Mouse (Mus musculus) neutrophil, adult 5-6 weeks (primary cell): Measurements from ENCODE around the gene Clmn. TPM values are rescaled to one million over a fixed set of nuclear protein-coding genes. Genes with fewer than 3 reads are reported as not detected.
A peak's percentile ranks its signal among the peaks of the same experiment; 100 is the strongest.

ENCODE experiments used
- ATAC-seq: fragments of 151-379, 151-347 bp; 2 replicates; pipeline ENCODE4 v1.8.0; 2017; ENCODE audit warnings: mild to moderate bottlenecking, moderate TSS enrichment; ENCODE audit not compliant: insufficient number of reproducible peaks, poor library complexity, low FRiP score, severe bottlenecking; ENCODE audit errors: extremely low read depth
- total RNA-seq: library from RNA; stranded (forward); fragments of 200-1000 nt; gene quantifications from 2 replicates; pipeline ENCODE4 v1.2.3, GENCODE M21; 2017

The Clmn gene
- total RNA-seq, 1 experiment from 2014 or later = under 0.01 TPM

DNA sequence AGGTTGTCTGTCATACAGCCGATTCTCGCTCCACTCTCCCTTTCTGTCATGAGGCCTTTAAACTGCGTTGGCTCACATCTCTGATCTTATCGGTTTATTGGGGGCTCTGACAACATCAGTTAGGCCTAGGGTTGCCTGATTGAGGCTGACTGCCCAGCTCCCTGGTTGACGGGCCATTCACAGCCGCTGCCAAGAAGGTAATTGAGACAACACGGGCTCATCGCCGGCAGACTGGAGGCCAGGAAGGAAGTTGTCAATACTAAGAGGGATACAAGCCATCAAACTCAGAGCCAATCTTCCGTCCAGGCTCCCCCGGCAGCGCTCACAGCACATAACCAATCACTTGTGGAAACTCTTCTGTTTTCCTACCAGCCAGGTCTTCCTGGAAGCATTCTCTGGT, 71.4 kb downstream of the Clmn start:
- ATAC-seq = no peak

DNA sequence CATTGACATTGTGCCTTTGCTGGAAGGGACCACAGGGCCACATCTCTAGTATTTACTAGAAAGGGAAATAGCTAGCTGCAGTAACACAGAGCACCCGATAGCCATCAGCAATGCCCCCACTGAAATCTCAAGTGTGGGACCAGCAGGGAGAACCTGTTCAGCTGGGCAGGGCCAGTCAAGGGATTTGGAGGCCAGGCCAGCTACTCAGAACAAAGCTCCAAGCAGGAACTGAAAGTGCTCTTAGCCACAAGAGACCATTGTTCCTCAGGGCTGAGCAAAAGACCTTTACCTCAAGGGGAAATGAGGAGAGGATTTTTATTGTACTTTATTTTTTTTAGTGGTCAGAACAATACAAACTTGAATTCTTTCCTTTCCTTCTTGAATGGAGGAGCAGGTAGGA, 87.3 kb downstream of the Clmn start:
- ATAC-seq = no peak

DNA sequence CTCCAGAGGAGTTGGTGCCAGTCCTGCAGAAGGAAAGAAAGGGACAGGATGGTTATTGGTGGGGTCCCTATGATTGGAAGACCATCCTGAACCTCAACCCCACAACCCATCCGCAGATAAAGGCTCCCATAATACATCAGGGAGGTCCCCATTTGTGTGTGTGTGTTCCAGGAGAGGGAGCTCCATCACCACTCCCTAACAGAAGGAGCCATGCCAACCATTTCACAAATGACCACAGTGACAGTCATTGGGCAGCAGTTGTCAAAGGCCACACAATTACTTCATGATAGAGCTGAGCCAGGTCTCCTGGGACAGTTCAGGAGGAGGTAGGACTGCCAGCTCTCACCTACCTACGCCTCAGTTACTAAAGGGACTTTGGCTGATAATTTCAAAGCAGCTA, 92.9 kb downstream of the Clmn start:
- ATAC-seq = no peak

DNA sequence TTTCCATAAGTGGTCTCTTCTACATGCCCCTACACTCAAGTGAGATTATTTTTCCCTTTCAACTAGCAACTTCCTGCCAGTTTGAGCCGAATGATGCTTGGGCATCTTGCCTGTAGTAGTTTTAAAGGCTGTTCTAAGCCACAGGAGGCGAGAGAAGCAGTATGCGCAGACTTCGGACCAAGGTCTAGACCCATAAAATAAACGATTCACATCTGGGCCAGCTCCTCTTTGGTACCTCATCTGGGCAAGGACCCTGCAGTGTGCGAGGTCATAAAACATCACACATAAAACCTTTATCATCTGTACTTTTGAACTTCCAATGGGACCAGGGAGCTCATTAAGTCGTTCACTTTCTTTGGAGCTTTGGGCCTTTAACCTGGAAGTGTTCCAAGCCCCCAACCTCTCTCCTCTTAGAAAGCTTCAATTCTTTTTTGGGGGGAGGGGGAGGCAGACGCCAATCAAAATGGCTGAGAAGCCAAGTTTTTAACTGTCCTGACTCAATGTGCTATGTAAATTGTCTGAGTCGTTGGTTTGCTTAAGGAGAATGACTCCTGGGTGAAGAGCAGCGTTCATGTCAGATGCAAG, 95.6 kb downstream of the Clmn start:
- ATAC-seq = no peak

DNA sequence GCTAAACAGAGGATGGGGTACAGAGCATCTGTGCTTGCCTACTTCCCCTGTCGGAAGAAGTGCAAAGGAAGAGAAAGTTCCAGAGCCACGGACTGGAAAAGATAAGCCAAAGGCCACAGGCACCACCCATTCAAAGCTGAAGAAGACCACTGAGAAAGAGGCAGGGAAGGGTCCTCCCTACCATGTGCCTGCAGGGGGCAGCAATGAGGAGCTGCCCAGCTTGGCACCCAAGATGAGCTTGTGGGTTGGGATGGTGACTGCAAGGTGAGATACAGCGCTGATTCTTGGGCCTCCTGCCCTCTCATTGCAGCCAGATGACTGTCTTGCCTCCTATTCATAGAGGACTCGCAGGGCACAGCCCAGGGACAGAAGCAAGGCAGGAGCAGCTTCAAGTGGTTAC, 97.7 kb downstream of the Clmn start:
- no peak for ATAC-seq

DNA sequence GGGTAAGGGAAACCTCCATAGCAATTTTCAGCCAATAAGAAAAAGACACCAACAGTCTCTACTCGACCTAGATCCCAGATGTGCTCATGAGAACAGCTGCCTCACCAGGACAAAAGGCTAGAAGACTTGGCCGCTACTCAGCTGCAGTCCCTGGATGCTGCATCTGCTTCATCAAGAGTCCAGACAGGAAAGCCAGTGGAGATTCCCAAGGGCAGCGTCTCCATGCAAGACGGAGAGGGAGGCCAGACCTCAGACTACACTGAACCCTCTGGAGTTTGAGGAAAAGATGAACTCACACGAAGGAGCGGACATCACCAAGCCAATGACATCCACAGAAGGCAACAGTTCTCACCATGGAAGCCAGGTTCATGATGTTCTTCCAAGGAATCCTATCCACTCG, 99.1 kb downstream of the Clmn start:
- ATAC-seq = no peak

DNA sequence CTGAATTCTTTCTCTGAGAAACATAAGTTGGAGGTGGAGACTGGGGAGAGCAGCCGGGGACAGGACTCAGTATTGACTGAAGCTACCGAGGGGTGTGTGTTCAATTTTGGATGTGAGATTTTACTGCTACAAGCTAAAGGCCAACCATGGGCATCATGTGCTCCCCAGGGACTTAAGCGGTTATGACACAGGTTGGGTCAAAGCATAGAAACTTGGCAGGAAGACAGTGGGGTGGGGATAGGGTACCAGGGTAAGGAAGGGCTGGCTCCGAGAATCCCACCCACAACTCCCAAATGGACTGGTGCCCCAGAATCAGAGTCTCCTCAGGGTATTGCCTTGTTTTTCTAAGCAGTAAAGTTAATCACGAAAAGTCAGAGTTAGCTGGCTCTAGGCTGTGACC, 99.8 kb downstream of the Clmn start:
- ATAC-seq = no peak

DNA sequence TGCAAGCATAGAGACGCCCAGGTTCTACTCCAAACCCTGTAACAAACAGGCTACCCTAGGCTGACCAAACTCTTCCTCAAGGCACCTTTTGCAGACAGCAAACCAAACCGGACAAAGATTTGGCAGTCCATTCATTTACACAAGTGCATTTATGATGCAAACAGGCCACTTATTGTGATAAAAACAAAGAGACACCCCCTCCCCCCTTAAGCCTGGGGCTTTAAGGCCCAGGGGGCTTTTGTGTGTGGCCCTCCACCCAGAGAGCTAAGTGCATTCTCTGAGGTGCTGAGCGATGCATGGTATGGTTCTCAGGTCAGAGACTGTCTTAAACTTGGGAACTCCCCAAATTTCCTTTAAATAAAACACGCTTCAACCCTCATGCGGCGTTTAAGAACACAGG, 101.0 kb downstream of the Clmn start:
- ATAC-seq = no peak

DNA sequence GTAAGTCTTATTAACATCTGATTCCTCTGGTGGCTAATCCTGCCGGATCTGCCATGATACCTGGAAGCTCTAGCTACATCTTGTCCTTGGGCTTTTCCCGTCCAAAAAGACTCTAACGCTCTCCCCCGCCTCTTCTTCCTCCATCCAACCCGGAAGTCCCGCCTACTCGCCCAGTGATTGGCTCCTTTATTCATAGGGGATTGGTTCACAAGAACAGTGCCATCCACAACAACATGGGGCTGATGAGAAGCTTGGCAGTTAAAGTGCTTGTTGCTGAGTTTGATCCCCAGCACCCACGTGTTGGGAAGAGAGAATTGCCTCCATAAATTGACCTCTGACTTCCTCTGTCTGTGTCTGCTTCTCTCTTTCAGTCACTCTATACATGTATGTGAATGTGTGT, 103.5 kb downstream of the Clmn start:
- ATAC-seq = no peak

DNA sequence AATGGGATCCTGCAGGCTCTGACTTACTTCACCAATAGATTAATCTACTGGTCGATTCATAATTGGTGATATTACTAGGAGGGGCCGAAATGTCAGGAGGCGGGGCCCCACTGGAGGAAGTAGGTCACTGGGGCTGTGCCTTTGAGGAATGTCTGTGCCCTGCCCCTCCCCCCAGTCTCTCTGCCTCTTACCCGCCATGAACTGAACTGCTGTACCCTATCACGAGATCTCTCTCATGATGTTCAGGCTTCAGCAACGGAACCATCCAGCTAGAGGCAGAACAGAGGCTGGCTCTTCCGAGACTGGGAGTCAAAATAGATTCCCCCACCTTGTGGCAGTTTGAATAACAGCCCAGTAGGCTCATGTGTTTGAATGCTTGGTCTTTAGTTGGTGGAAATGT, 106.8 kb downstream of the Clmn start:
- ATAC-seq = no peak

DNA sequence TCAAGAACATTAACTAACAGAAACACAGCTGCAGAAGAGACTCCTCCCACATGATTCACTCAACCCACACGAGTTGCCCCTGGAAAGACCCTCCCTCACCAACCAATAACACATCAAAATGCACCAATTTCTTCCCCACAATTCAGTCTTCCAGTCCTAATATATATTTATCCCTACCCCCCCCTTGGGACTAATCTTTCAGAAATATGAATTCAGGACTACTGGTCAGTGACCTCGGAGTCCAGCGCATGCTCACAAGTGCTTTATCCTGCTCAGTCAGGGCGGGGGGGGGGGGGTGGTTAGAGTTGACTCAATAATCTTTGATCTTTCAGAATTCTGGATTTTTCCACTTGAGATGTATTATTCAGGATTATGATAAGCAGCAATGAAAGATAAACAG, 111.2 kb downstream of the Clmn start:
- ATAC-seq = no peak

DNA sequence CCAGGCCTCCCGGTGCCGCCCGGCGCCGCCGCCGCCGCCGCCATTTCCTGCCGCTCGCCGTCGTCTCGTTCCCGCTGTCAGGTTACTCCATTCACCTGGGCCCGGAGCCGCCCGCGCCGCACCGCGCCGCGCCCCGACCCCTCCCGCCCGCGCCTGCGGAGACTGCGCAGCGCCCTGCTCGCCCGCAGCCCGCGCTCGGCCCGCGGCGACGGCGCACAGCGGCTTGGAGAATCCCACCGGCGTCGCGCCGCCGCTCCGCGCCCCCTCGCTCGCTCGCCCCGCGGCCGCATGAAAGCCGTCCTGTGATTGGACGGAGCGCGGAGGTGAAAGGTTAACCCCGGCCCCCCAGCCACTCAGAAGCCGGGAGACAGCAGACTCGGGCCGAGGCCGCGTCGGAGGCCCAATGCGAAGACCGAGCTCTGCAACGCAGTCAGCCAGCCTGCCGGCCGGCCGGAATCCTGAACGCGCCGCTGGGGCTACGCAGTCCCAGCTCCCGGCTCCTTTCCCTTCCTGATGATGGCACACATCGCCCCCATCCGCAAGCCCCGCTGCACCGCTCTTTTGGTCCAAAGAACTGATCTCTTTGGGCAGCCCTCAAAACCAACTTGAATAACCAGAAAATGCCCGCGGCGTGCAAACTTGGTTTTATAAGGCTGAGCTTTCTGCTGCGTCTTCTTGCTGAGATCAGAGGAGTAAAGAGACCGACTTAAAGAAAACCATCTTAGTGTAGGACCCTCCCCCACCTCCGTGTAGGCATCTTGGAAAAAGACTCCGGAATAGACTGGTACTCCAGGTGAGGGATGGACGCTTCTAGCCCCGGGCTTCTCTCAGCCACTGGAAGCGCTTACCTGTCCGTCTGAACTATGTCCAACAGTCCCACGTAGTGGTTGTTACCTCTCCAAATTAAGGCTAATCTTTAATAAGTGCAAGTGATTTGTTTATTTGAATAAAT, 112.8 kb downstream of the Clmn start, which contains the start of gene Dicer1:
Dicer1 (minus strand) TSS at position 139 of the 952 bp plus-strand sequence.
- peak; percentile 90 for ATAC-seq

DNA sequence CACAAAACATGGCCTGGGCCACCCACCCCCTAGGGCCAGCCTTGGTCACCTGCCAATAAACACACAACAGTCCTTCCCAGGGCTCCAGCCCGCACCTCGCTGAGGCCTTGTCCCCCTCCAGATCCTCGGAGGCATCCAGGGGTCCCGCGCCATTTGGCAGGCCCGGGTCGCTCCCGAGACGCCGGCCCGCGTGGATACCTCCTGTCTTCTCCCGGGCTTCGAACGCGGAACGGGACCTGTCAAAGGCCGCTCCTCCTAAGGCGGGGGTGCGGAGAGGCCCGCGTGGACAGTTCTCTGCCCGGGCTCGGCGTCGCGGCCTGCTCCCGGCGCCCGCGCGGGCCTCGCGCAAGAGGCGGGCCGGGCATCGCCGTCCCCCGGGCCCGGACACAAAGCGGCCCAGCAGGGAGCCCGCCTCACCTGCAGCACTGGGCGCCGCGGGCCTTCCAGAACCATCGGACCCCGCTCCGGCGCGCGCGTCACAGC, 113.5 kb downstream of the Clmn start:
- no peak for ATAC-seq

DNA sequence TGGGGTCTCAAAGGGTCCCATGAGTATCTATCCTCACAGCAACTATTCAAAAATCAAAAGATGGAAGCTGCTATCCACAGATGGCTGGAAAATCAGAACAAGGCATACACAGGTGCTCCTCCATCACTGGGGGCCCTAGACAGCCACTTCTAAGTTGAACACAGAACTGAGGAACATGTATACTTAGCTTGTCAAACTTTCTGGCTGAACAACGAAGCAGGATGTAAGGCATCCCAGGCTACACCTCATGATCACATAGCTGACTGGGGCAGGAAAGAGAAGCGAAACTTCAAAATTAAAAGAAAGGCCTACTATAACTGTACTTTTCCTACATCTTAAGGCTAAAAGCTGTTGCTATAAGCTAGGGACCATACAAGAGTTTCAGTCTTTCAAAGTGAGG, 115.9 kb downstream of the Clmn start:
- no peak; the same call in 1 of the 2 replicates for ATAC-seq

DNA sequence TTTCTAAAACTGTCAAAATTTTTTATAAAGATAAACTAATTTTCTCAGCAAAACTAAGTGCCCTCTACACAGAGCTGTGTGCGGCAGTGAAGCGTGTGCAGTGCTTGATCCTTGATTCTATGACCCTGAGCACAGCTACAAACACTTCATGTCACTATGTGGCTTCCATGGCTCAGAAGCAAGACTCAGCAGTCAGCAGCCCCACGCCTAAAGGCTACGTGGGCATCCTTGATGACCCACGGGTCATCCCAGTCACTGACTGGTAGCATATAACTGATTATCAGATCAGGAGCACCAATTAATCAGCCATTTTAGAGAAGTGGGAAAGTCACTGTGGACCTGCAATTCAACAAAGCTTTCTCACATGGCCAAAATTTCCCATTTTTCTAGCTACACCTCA, 117.6 kb downstream of the Clmn start:
- no peak for ATAC-seq

DNA sequence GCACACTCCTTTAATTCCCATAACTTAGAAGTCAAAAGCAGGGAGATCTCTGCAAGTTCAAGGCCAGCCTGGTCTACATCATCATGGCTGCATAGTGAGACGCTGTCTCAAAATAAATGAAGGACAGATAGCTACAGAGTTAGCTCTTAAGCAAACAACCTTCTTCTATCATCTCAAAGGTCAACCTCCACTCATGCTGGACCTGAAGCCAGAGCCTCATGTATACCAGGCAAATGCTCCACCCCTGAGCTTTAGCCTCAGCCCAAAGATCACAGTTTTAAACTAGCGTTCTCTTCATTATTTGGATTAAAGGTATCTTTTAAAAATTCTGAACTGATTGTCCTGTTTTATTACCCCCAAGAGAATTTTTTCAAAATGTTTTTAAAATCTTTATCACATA, 118.3 kb downstream of the Clmn start:
- ATAC-seq = no peak

DNA sequence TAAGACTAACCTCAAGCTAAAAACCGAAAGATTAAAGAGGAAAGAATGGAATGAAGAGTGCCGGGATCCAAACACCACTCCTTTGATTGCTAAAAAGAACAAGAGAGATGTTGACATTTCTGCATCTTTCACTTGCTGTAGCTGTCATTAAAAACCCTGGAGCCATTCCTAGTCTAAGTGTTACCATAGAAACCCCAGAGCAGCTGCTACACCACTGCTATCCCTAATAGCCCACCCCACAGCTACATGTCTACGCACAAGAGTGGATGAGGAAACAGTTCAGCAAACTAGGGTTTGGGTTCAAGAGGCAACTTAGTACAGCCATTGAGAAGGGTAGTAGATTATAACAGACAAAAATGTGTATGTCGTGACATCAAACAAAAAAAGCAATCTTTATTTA, 121.2 kb downstream of the Clmn start:
- no peak for ATAC-seq

DNA sequence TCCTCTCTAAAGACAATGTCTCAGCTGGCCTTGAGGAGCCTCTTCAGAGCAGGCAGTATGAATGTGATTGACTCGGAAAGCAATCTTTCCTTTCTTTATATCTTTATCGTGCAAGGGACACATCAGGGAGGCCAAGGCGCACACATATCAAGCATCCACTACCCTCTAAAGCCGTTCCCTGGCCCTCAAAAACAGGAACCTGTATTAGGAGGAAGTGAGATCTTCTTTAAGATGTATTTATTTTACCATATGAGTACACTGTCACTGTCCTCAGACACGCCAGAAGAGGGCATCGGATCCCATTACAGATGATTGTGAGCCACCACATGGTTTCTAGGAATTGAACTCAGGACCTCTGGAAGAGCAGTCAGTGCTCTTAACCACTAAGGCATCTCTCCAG, 122.6 kb downstream of the Clmn start:
- ATAC-seq = peak; percentile 91

DNA sequence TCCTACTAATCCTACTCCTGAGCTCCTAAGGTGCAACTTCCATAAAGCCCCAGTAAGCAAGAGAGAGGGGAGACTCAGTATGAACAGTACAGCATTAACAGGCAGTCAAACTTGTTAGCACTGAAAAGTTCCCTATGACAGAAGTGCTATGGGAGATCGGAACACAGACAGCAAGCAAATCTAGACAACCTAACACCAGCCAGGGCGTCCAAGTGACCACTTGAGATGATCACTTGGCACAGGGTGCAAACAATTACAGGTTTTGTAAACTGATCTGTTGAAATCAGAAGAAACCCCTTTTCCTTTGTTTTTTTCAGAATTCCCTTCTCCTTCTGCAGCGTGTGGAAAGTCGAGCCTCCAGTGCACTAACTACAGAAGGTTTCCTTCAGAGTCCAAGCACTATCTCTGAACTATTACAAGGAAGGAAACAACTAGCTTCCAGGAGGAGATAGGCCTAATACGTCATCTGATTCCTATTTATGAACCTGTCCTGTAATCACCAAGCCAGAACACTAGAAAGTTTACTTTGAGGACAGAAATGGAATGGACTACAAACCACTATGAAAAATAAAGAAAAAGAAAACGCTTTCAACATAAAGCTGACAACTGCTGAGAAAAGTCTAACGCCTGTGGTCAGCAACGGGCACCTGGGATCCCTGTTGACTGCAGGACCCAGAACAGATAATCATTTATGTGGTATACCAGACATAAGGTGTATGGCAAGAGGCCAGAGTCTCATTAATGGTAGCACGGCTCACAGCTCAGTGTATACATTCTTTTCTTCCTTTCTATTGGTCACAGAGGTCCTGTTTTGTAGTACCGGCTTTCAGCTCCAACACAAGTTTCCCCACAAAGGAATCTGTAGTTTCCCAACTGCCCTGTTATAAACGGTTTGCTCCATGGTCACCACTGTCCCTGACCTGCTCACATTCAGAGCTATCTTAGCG, 123.8 kb downstream of the Clmn start:
- ATAC-seq = no peak
